Mouse (Mus musculus) erythroblast, embryonic 14.5 days (primary cell): ENCODE measurements around the gene Ppfibp1. TPM values are rescaled to one million over a fixed set of nuclear protein-coding genes. Genes with fewer than 3 reads are reported as not detected.

Source experiments
- H3K27me3 ChIP-seq: 2 replicates; pipeline ENCODE4 v1.6.1; 2012; ENCODE audit warnings: inconsistent platforms; ENCODE audit not compliant: control insufficient read depth
- H3K36me3 ChIP-seq: 2 replicates; pipeline ENCODE4 v1.6.1; 2012; ENCODE audit warnings: mild to moderate bottlenecking, inconsistent platforms; ENCODE audit not compliant: control insufficient read depth
- H3K4me1 ChIP-seq: 2 replicates; pipeline ENCODE4 v1.6.1; 2012; ENCODE audit warnings: inconsistent platforms; ENCODE audit not compliant: control insufficient read depth
- H3K4me3 ChIP-seq: replicated peaks from 2 replicates; pipeline ENCODE3; 2012; ENCODE audit warnings: moderate library complexity, mild to moderate bottlenecking, inconsistent platforms
- H3K9me3 ChIP-seq: 2 replicates; pipeline ENCODE4 v1.6.1; 2012; ENCODE audit warnings: low read length, inconsistent platforms, mixed read lengths; ENCODE audit not compliant: control insufficient read depth
- GATA1 ChIP-seq: IDR thresholded peaks from 2 replicates; pipeline ENCODE4 v1.6.1; 2012; ENCODE audit warnings: low read length, inconsistent platforms, mixed read lengths
- TAL1 ChIP-seq: IDR thresholded peaks from 3 replicates; pipeline ENCODE4 v1.6.1; 2012; ENCODE audit warnings: low read length, inconsistent platforms, mixed read lengths
- polyA plus RNA-seq: library from polyadenylated mRNA; stranded (reverse); fragments of >175 nt; gene quantifications from 2 replicates; pipeline ENCODE4 v1.2.3, GENCODE M21; 2012

Ppfibp1 gene
- polyA plus RNA-seq, 1 experiment = not detected

GRCm38 (mm10) chr6:147064226-147064943 is 176.1 kb downstream of the Ppfibp1 start:
- Histone ChIP-seq H3K4me1 (no peaks in the 10 kb centered on the region), H3K27me3 (no peaks in the 10 kb centered on the region), H3K9me3 (no peaks in the 10 kb centered on the region), H3K36me3 (peaks cover 46% of the 10 kb centered on the region), H3K4me3 (no peak overlapping the region)
- TF ChIP-seq GATA1 = no peak
- no peak for TF ChIP-seq TAL1

GRCm38 (mm10) chr6:147064944-147065261 is 176.6 kb downstream of the Ppfibp1 start:
- Histone ChIP-seq H3K27me3 (no peaks in the 10 kb centered on the region), H3K4me1 (no peaks in the 10 kb centered on the region), H3K9me3 (no peaks in the 10 kb centered on the region), H3K36me3 (peaks cover 44% of the 10 kb centered on the region), H3K4me3 (no peak overlapping the region)
- TF ChIP-seq TAL1 (no peak), GATA1 (no peak)

DNA sequence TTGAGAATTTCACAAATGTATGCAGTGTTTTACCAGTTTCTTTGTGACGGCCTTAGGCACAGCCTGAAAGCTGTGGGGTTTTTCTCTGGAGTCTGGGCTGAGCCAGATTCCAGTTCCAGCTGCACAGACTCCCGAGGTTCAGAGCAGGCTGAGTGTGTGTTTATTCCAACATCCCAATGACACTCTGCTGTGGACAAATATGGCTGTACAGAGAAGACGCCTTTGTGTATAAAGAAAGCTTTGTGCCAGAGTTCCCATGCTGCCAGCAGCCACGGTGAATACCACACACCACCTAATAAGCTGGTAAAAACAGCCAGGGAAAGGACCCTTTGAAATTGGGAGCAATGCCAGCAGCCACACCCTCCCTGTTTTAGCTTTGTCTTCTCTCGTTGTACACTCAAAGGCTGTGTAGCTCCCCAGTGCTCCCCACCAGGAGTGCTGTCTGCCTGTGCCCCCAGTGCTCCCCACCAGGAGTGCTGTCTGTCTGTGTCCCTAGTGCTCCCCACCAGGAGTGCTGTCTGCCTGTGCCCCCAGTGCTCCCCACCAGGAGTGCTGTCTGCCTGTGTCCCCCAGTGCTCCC is 187.6 kb downstream of the Ppfibp1 start:
- TF ChIP-seq TAL1 (no peak), GATA1 (no peak)
- Histone ChIP-seq H3K27me3 (no peaks in the 10 kb centered on the region), H3K4me1 (no peaks in the 10 kb centered on the region), H3K4me3 (no peak overlapping the region), H3K9me3 (no peaks in the 10 kb centered on the region), H3K36me3 (peaks cover 19% of the 10 kb centered on the region)

DNA sequence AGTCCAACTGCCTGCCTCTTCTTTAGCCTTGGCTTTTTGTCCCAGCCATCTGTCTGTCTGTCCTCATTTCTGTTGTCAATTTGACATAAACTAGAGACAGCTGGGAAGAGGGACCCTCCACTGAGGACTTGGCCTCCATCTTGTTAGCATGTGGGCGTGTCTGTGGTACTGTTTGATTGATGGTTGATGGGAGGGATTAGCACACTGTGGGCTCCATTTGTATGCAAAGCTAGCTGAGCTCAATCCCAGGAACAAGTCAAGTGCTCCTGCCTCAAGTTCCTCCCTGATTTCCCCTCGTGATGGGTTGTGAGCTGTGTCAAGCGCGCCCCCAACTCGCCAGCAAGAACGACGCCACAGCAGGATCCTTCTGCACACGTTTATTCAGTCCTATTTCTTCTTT is 188.6 kb downstream of the Ppfibp1 start:
- H3K4me3 ChIP-seq = no peak overlapping the region
- peaks cover 10% of the 10 kb centered on the region for H3K36me3 ChIP-seq
- no peaks in the 10 kb centered on the region for H3K9me3 ChIP-seq
- TF ChIP-seq GATA1 (no peak), TAL1 (no peak)
- H3K27me3 ChIP-seq = no peaks in the 10 kb centered on the region
- no peaks in the 10 kb centered on the region for H3K4me1 ChIP-seq

- Histone ChIP-seq H3K27me3 (no peaks in the 10 kb centered on the region), H3K36me3 (peaks cover 2% of the 10 kb centered on the region), H3K4me1 (no peaks in the 10 kb centered on the region), H3K9me3 (no peaks in the 10 kb centered on the region), H3K4me3 (no peak overlapping the region)
- TF ChIP-seq GATA1 (no peak), TAL1 (no peak)
Measured at GRCm38 (mm10) chr6:147079919-147080318, 191.6 kb downstream of the Ppfibp1 start.

Other genes with a start within 250 kb of the Ppfibp1 start
- 0.14 and 0.41 TPM in 2 replicates for gene Med21, start 245.9 kb upstream of the Ppfibp1 start, polyA plus RNA-seq
- 0.41 and 0.97 TPM in 2 replicates for gene Tm7sf3, start 245.7 kb upstream of the Ppfibp1 start, polyA plus RNA-seq
- 0.07 and 0.09 TPM in 2 replicates for gene Stk38l, start 163.5 kb upstream of the Ppfibp1 start, polyA plus RNA-seq
- gene Arntl2, start 92.4 kb upstream of the Ppfibp1 start, polyA plus RNA-seq = not detected in 2 replicates
- gene Smco2, start 38.4 kb upstream of the Ppfibp1 start, polyA plus RNA-seq = not detected in 2 replicates
- gene 1700034J05Rik, start 65.9 kb downstream of the Ppfibp1 start, polyA plus RNA-seq = not detected in 2 replicates
- not detected in 2 replicates for gene Rep15, start 144.1 kb downstream of the Ppfibp1 start, polyA plus RNA-seq
- gene Mrps35, start 154.3 kb downstream of the Ppfibp1 start, polyA plus RNA-seq = 0.45 and 1.1 TPM in 2 replicates
- gene Mansc4, start 198.5 kb downstream of the Ppfibp1 start, polyA plus RNA-seq = not detected in 2 replicates
- gene Klhl42, start 202.9 kb downstream of the Ppfibp1 start, polyA plus RNA-seq = 0.01 and 0.02 TPM in 2 replicates